Mouse (Mus musculus): ENCODE data around the gene Tle4.

DNA sequence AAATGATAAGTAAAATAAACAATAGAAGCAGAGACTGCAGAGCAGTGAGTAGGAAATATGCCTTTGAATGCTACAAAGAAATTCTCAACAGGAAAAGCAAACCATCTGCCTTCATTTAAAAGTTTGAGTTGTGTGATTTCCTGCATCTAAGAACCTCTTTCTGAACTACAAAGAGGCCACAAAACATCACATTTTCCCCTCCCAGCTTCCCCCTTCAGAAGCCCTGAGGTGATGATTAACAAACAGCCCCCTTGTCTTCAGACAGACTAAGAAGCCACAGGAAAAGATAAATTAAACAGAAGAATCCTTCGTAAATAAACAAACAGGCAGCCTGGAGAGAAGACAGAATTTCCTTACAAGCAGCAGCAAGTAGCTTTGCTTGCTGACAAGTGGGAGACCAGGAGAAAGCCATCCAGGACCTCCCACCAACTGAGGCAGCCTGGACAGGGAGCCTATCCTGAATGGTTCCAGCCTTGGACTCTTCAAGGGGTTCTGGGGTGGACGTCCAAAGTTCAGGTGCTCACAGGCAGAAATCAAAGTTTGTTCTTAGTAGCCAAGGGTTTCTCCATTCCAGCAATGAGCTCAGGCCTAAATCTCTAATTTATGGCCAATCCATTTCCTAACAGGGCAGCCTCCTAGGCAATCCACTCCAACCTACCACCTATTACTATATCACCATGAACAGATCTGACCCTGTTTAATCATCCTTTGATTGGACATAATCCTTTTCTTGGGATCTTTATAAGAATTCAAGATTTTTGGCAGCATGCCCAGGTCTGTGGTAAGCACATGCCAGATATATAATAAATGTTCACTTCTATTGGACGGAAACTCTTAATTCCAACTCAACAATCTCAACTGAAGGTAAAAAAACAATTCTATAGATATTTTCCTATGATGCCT lies 9.4 kb downstream of the Tle4 start:
- TF ChIP-seq EP300 (IDR thresholded peaks at IDR 0.05; ENCODE audit: low read depth) (no peak), CTCF (IDR thresholded peaks at IDR 0.05; ENCODE audit: low read depth) (no peak)

Measured in heart, postnatal 0 days (tissue).